Mouse (Mus musculus) brain, adult 2 months (tissue): ENCODE measurements at regions not wholly inside any gene's neighbourhood (a gene's known extent, or its start where the extent isn't known, plus 50 kb on each side); places are given as distances from the start of the nearest gene placed in this dataset.

Experiments
- DNase-seq: peaks from one replicate; pipeline ENCODE4 v3.0.0; 2011; ENCODE audit warnings: low read depth, low spot score

- no peak for DNase-seq
These were observed 192.5 kb downstream of the Kit start for GRCm38 (mm10) chr5:75767213-75767612.

- DNase-seq, result no peak
These were observed 187.7 kb downstream of the Kit start for GRCm38 (mm10) chr5:75762374-75762773.

- DNase-seq, result no peak
These were observed 187.0 kb downstream of the Kit start for GRCm38 (mm10) chr5:75761459-75762310.

GRCm38 (mm10) chr5:75756168-75756567 is 181.5 kb downstream of the Kit start:
- no peak for DNase-seq

- DNase-seq, result no peak
These were observed 179.6 kb downstream of the Kit start for GRCm38 (mm10) chr5:75754356-75754755.

GRCm38 (mm10) chr5:75745311-75745710 is 170.6 kb downstream of the Kit start:
- peak; percentile 21 for DNase-seq

GRCm38 (mm10) chr5:75744475-75745045 is 169.8 kb downstream of the Kit start:
- no peak for DNase-seq

- no peak for DNase-seq
These were observed 164.6 kb downstream of the Kit start for GRCm38 (mm10) chr5:75739336-75739735.

- no peak for DNase-seq
These were observed 163.7 kb downstream of the Kit start for GRCm38 (mm10) chr5:75738445-75738844.

- no peak for DNase-seq
These were observed 163.0 kb downstream of the Kit start for GRCm38 (mm10) chr5:75737752-75738151.

GRCm38 (mm10) chr5:75736318-75736717 is 161.6 kb downstream of the Kit start:
- DNase-seq, result no peak

- DNase-seq, result no peak
These were observed 159.8 kb downstream of the Kit start for GRCm38 (mm10) chr5:75734508-75734907.

- no peak for DNase-seq
These were observed 159.3 kb downstream of the Kit start for GRCm38 (mm10) chr5:75734043-75734442.

- DNase-seq, result no peak
These were observed 156.5 kb downstream of the Kit start for GRCm38 (mm10) chr5:75731236-75731635.

- DNase-seq, result no peak
These were observed 156.0 kb downstream of the Kit start for GRCm38 (mm10) chr5:75730698-75731097.

- DNase-seq, result no peak
These were observed 146.6 kb downstream of the Kit start for GRCm38 (mm10) chr5:75721291-75721690.

- DNase-seq, result peak; percentile 32
These were observed 145.6 kb downstream of the Kit start for GRCm38 (mm10) chr5:75720091-75720940.

- no peak for DNase-seq
These were observed 144.0 kb downstream of the Kit start for GRCm38 (mm10) chr5:75718511-75719225.
